Mouse (Mus musculus): Measurements from ENCODE around the gene Gm3415.
"Not testable (repeated sequence)": the region's sequence is repeated elsewhere in the genome, so short reads cannot be mapped to it uniquely, and the experiment has no call there.

GRCm38 (mm10) chr5:146570179-146570578 lies 14.2 kb downstream of the Gm3415 start:
- TF ChIP-seq GATA1 (IDR thresholded peaks at IDR 0.05; ENCODE audit: borderline replicate concordance, low read length); FLI1 (IDR thresholded peaks at IDR 0.05; ENCODE audit: low read length): not testable (repeated sequence)
